Mouse (Mus musculus) bone marrow macrophage, adult 2 months (primary cell): ENCODE data around the gene Phldb2.

ENCODE experiments used
- CTCF ChIP-seq: IDR thresholded peaks from 2 replicates; pipeline ENCODE4 v1.5.1; 2012; ENCODE audit warnings: low read depth, mild to moderate bottlenecking, low read length, moderate library complexity
- POLR2A ChIP-seq: IDR thresholded peaks from 2 replicates; pipeline ENCODE4 v1.6.1; 2012; ENCODE audit warnings: mild to moderate bottlenecking, low read depth, low read length, borderline replicate concordance

GRCm38 (mm10) chr16:45884194-45884593 is 69.2 kb downstream of the Phldb2 start:
- TF ChIP-seq CTCF, result no peak
- TF ChIP-seq POLR2A, result no peak
